ENCODE assay signal across 27 mouse cellular contexts in the genomic region with DNA sequence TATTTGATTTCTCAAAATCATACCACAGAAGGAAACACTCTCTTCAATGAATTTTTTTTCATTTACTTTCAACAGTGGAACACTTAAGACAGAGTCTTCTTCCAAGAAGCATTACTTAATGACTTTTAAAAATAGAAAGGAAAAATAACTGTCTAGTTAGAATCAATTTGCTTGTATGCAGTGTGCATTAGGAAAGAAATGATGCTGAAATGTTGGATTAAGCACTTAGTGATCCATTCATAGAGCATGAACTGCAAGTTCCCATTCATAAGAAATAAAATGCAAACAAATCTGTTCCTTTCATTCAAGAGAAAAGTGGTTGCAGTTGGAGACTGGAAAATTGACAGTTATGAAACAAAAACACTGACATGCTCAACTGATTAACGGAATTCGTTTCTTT.
"Had no signal": no experiment of that assay in that cellular context is flagged by ENCODE, and none has a peak within 500 bp of the region (broad histone marks: within the 10 kb centered on the region; RNA-seq: fewer than 3 reads in every experiment).

No protein-coding gene starts in this region.

- H3K27ac ChIP-seq: heart, adult 2 months; heart, embryonic 13.5 days; heart, embryonic 15.5 days; hindbrain, embryonic 13.5 days; hindbrain, embryonic 15.5 days; hindbrain, postnatal 0 days; kidney, embryonic 15.5 days; kidney, postnatal 0 days; limb, embryonic 13.5 days; limb, embryonic 15.5 days; liver, embryonic 12.5 days; liver, embryonic 14.5 days had no signal

- H3K4me3 ChIP-seq: heart, adult 2 months; heart, embryonic 13.5 days; heart, embryonic 15.5 days; hindbrain, embryonic 13.5 days; hindbrain, embryonic 15.5 days; kidney, embryonic 15.5 days; limb, embryonic 13.5 days; limb, embryonic 15.5 days; liver, embryonic 12.5 days had no signal

- H3K9me3 ChIP-seq: heart, embryonic 13.5 days; heart, embryonic 15.5 days; hindbrain, embryonic 13.5 days; hindbrain, embryonic 15.5 days; kidney, embryonic 15.5 days; limb, embryonic 13.5 days; limb, embryonic 15.5 days; liver, embryonic 12.5 days had no signal

- H3K4me2 ChIP-seq: heart, embryonic 11.5 days; heart, embryonic 13.5 days; heart, embryonic 15.5 days; hindbrain, embryonic 13.5 days; hindbrain, embryonic 15.5 days; kidney, embryonic 15.5 days; limb, embryonic 13.5 days; limb, embryonic 15.5 days; liver, embryonic 12.5 days had no signal

- DNase-seq: gastrocnemius, postnatal 14 days; gastrocnemius, postnatal 36 days; heart, adult 11 months; heart, adult 2 months; heart, postnatal 14 days; heart, postnatal 36 days; kidney, adult 11 months; kidney, adult 2 months; kidney, adult 9 months; kidney, postnatal 14 days; kidney, postnatal 36 days; layer of hippocampus, adult 9-11 months; layer of hippocampus, postnatal 36 days; left cerebral cortex, postnatal 4 days had no signal

- H3K9ac ChIP-seq: heart, embryonic 13.5 days; heart, embryonic 15.5 days; hindbrain, embryonic 13.5 days; hindbrain, embryonic 15.5 days; kidney, embryonic 15.5 days; limb, embryonic 13.5 days; limb, embryonic 15.5 days; liver, embryonic 12.5 days; liver, embryonic 14.5 days had no signal

- ATAC-seq: hindbrain, postnatal 0 days; intestine, embryonic 16.5 days; liver, embryonic 12.5 days had no signal

- H3K27me3 ChIP-seq: heart, embryonic 13.5 days; heart, embryonic 15.5 days; hindbrain, embryonic 13.5 days; hindbrain, embryonic 15.5 days; kidney, embryonic 15.5 days; limb, embryonic 13.5 days; limb, embryonic 15.5 days; liver, embryonic 12.5 days had no signal

- H3K4me1 ChIP-seq: heart, embryonic 13.5 days; heart, embryonic 15.5 days; hindbrain, embryonic 13.5 days; hindbrain, embryonic 15.5 days; kidney, embryonic 15.5 days; limb, embryonic 13.5 days; limb, embryonic 15.5 days; liver, embryonic 12.5 days had no signal

- H3K36me3 ChIP-seq: heart, embryonic 13.5 days; heart, embryonic 15.5 days; hindbrain, embryonic 13.5 days; hindbrain, embryonic 15.5 days; kidney, embryonic 15.5 days; limb, embryonic 13.5 days; limb, embryonic 15.5 days; liver, embryonic 12.5 days had no signal
